8 mouse cellular contexts compared by ENCODE assay signal in the genomic region with DNA sequence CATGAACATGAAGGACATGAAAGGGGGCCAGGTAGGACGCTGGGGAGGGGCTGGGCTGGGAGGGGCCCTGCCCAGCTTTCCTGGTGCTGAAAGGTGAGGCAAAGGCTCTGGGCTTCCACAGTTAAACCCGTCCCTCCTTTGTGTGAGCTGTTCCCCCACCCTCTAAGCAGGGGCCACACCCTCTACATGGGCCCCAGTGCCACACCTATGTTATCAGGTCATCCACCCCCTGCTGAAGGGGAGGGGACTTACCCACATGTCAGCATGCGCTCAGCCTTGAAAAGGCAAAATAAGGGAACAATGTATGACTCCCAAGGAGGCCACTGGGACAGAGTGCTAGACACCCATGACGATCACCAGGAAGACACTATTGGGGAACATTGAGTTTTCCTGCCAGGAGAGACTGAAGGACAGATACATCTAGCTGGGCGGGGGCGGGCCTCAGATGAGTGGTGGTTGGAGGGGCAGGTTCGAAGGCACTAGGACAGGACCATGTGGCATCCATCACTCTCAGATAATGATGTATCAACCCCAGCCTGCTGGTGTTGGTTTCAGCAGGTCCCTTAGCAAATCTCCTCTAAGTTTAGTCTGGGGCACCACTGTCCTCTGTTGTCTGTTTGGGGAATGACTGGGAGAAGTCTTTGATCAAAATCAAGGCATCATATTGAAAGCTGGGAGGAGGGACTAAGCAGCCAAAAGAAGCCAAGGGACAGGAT.
DNase-seq lines count a peak whose midpoint lies in the region; ATAC-seq and TF ChIP-seq lines count a peak whose summit lies in the region.

No protein-coding gene starts in this region.

- H3K4me3 ChIP-seq in forebrain, embryonic 10.5 days: no peak overlapping the region
- H3K4me3 ChIP-seq in forebrain, embryonic 13.5 days: no peak overlapping the region
- H3K4me3 ChIP-seq in midbrain, postnatal 0 days (ENCODE audit: low read depth, low read length): no peak overlapping the region
- no peak overlapping the region for H3K4me3 ChIP-seq in midbrain, embryonic 16.5 days (ENCODE audit: low read depth, low read length)
- peak overlapping the region; percentile 32 for H3K4me3 ChIP-seq in liver, embryonic 15.5 days (replicated peaks)

- H3K4me2 ChIP-seq in forebrain, embryonic 13.5 days: no peak overlapping the region
- no peak overlapping the region for H3K4me2 ChIP-seq in midbrain, postnatal 0 days (ENCODE audit: low read depth, low read length, poor library complexity, severe bottlenecking)
- no peak overlapping the region for H3K4me2 ChIP-seq in midbrain, embryonic 16.5 days (ENCODE audit: low read length)
- H3K4me2 ChIP-seq in liver, embryonic 15.5 days: peak overlapping the region; percentile 71

- H3K9me3 ChIP-seq in forebrain, embryonic 10.5 days: no peaks in the 10 kb centered on the region
- H3K9me3 ChIP-seq in forebrain, embryonic 13.5 days (replicated peaks): no peaks in the 10 kb centered on the region
- no peaks in the 10 kb centered on the region for H3K9me3 ChIP-seq in midbrain, postnatal 0 days (ENCODE audit: low read length)
- H3K9me3 ChIP-seq in midbrain, embryonic 16.5 days (replicated peaks; ENCODE audit: control insufficient read depth, low read length, poor library complexity, severe bottlenecking): no peaks in the 10 kb centered on the region
- no peaks in the 10 kb centered on the region for H3K9me3 ChIP-seq in liver, embryonic 15.5 days (replicated peaks)

- 0 out of 2 replicates have a peak, but pooled peaks cover 3% of the 10 kb centered on the region for H3K36me3 ChIP-seq in forebrain, embryonic 10.5 days (replicated peaks)
- no peaks in the 10 kb centered on the region for H3K36me3 ChIP-seq in forebrain, embryonic 13.5 days (ENCODE audit: poor library complexity, severe bottlenecking)
- 0 out of 2 replicates have a peak, but pooled peaks cover 2% of the 10 kb centered on the region for H3K36me3 ChIP-seq in midbrain, postnatal 0 days (ENCODE audit: insufficient read depth, low read length)
- no peaks in the 10 kb centered on the region for H3K36me3 ChIP-seq in midbrain, embryonic 16.5 days (ENCODE audit: control insufficient read depth, insufficient read depth, low read length)
- no peaks in the 10 kb centered on the region for H3K36me3 ChIP-seq in liver, embryonic 15.5 days (replicated peaks)

- H3K9ac ChIP-seq in forebrain, embryonic 13.5 days: no peak overlapping the region
- no peak overlapping the region for H3K9ac ChIP-seq in midbrain, postnatal 0 days (replicated peaks; ENCODE audit: low read length, poor library complexity, severe bottlenecking)
- no peak overlapping the region for H3K9ac ChIP-seq in midbrain, embryonic 16.5 days (ENCODE audit: low read depth, low read length)
- peak overlapping the region; percentile 32; the same call in 1 of the 2 replicates for H3K9ac ChIP-seq in liver, embryonic 15.5 days

- TF ChIP-seq CTCF in midbrain, postnatal 0 days (IDR thresholded peaks at IDR 0.05): peak; percentile 15; the same call in 1 of the 2 replicates

- H3K27ac ChIP-seq in forebrain, embryonic 10.5 days: 0 out of 2 replicates have a peak overlapping the region, but pooled peaks have one; percentile 20
- H3K27ac ChIP-seq in forebrain, embryonic 13.5 days: no peak overlapping the region
- H3K27ac ChIP-seq in midbrain, postnatal 0 days (ENCODE audit: low read depth, low read length): no peak overlapping the region
- H3K27ac ChIP-seq in midbrain, embryonic 16.5 days (ENCODE audit: low read length): no peak overlapping the region
- peak overlapping the region; percentile 84 for H3K27ac ChIP-seq in liver, embryonic 15.5 days (replicated peaks)

- DNase-seq in forebrain, embryonic 10.5 days (ENCODE audit: extremely low spot score, low spot score): no peak
- DNase-seq in midbrain, postnatal 0 days (ENCODE audit: low spot score): no peak
- DNase-seq in frontal cortex, postnatal 36 days (ENCODE audit: low spot score in 2 of 2): no peak
- DNase-seq in urinary bladder, postnatal 4 days (ENCODE audit: low spot score in 2 of 2): no peak
- DNase-seq in neural tube, embryonic 10.5 days (ENCODE audit: extremely low spot score, low spot score): no peak

- H3K27me3 ChIP-seq in forebrain, embryonic 10.5 days (ENCODE audit: poor library complexity, severe bottlenecking): peaks cover 10% of the 10 kb centered on the region
- H3K27me3 ChIP-seq in forebrain, embryonic 13.5 days: no peaks in the 10 kb centered on the region
- H3K27me3 ChIP-seq in midbrain, postnatal 0 days (ENCODE audit: insufficient read depth, low read length): no peaks in the 10 kb centered on the region
- H3K27me3 ChIP-seq in midbrain, embryonic 16.5 days (ENCODE audit: control insufficient read depth, insufficient read depth, low read depth, low read length): no peaks in the 10 kb centered on the region
- H3K27me3 ChIP-seq in liver, embryonic 15.5 days: no peaks in the 10 kb centered on the region

- H3K4me1 ChIP-seq in forebrain, embryonic 10.5 days: peaks cover 3% of the 10 kb centered on the region; the same call in 1 of the 2 replicates
- no peaks in the 10 kb centered on the region for H3K4me1 ChIP-seq in forebrain, embryonic 13.5 days
- H3K4me1 ChIP-seq in midbrain, postnatal 0 days (ENCODE audit: insufficient read depth, low read length): no peaks in the 10 kb centered on the region
- H3K4me1 ChIP-seq in midbrain, embryonic 16.5 days (ENCODE audit: control insufficient read depth, insufficient read depth, low read length): no peaks in the 10 kb centered on the region
- peaks cover 44% of the 10 kb centered on the region for H3K4me1 ChIP-seq in liver, embryonic 15.5 days (replicated peaks)

- 84% methylated on average over 7 of the region's 7 CpGs for WGBS in forebrain, embryonic 10.5 days
- WGBS in forebrain, embryonic 13.5 days: 89% methylated on average over 7 of the region's 7 CpGs
- 82% methylated on average over 7 of the region's 7 CpGs for WGBS in midbrain, postnatal 0 days
- WGBS in midbrain, embryonic 16.5 days: 76% methylated on average over 7 of the region's 7 CpGs
- 24% methylated on average over 7 of the region's 7 CpGs for WGBS in liver, embryonic 15.5 days (ENCODE audit: insufficient replicate concordance)

- ATAC-seq in forebrain, embryonic 13.5 days: no peak
- no peak for ATAC-seq in midbrain, postnatal 0 days (ENCODE audit: low FRiP score)
- ATAC-seq in midbrain, embryonic 16.5 days: no peak
- peak; percentile 96 for ATAC-seq in liver, embryonic 15.5 days (ENCODE audit: insufficient read depth)

Comparison
In these comparisons a context has a peak if more than half of its experiments do, and no peak if none do; other contexts are left out.
1. H3K27ac ChIP-seq: peak in forebrain, embryonic 10.5 days (single experiment) and liver, embryonic 15.5 days (single experiment); none in forebrain, embryonic 13.5 days (single experiment), midbrain, postnatal 0 days (single experiment) and midbrain, embryonic 16.5 days (single experiment).